Mouse (Mus musculus) forebrain, postnatal 0 days (tissue): ENCODE results near the gene Sarnp. TPM values are rescaled to one million over a fixed set of nuclear protein-coding genes. Genes with fewer than 3 reads are reported as not detected.

Source experiments
- ATAC-seq: fragments of 200-750 bp; cut with Nextera tagmentation; 2 replicates; pipeline ENCODE4 v1.8.0; 2017; ENCODE audit warnings: mild to moderate bottlenecking, moderate library complexity
- DNase-seq: peaks from one replicate; pipeline ENCODE4 v3.0.0-alpha.2; 2015
- H3K27ac ChIP-seq: fragments of 300-500 bp; sonication (generic); 2 replicates; pipeline ENCODE4 v1.5.1; 2014; ENCODE audit warnings: low read depth, mild to moderate bottlenecking, antibody characterized with exemption, low read length, moderate library complexity, mixed read lengths
- H3K27me3 ChIP-seq: fragments of 300-500 bp; sonication (generic); 2 replicates; pipeline ENCODE4 v1.6.1; 2014; ENCODE audit warnings: mild to moderate bottlenecking, low read length, mixed read lengths; ENCODE audit not compliant: insufficient read depth
- H3K36me3 ChIP-seq: fragments of 300-500 bp; sonication (generic); 2 replicates; pipeline ENCODE4 v1.6.1; 2014; ENCODE audit warnings: mild to moderate bottlenecking, moderate library complexity; ENCODE audit not compliant: insufficient read depth
- H3K4me1 ChIP-seq: fragments of 300-500 bp; sonication (generic); 2 replicates; pipeline ENCODE4 v1.6.1; 2014; ENCODE audit warnings: antibody characterized with exemption; ENCODE audit not compliant: insufficient read depth
- H3K4me2 ChIP-seq: fragments of 300-500 bp; sonication (generic); 2 replicates; pipeline ENCODE4 v1.6.1; 2014; ENCODE audit warnings: low read depth, mild to moderate bottlenecking, moderate library complexity
- H3K4me3 ChIP-seq: fragments of 300-500 bp; sonication (generic); 2 replicates; pipeline ENCODE4 v1.5.1; 2014; ENCODE audit warnings: low read depth, low read length, mixed read lengths
- H3K9ac ChIP-seq: fragments of 300-500 bp; sonication (generic); 2 replicates; pipeline ENCODE4 v1.6.1; 2014; ENCODE audit warnings: mild to moderate bottlenecking
- H3K9me3 ChIP-seq: fragments of 300-500 bp; sonication (generic); 2 replicates; pipeline ENCODE4 v1.6.1; 2016; ENCODE audit warnings: low read length
- CTCF ChIP-seq: sonication (generic); IDR thresholded peaks from 2 replicates; pipeline ENCODE4 v1.5.1; 2016; ENCODE audit warnings: antibody characterized with exemption, control low read depth, low read depth
- WGBS: fragments of 180-500 bp; shearing (Covaris S2); extraction: QIAGEN DNeasy Blood & Tissue Kit; methylation state at CpG from one replicate; pipeline ENCODE4 v1.1.7; 2014; 5-methylcytosine and 5-hydroxymethylcytosine counted together
- polyA plus RNA-seq: library from polyadenylated mRNA; unstranded; fragments of >200 nt; fragmentation: Nextera tagmentation; extraction: Ambion mirVana; gene quantifications from 2 replicates; pipeline ENCODE4 v1.2.1, GENCODE M21; 2015
- total RNA-seq: library from RNA; depleted of rRNA; stranded (reverse); fragments of >200 nt; gene quantifications from 2 replicates; pipeline ENCODE4 v1.2.3, GENCODE M21; 2014

The Sarnp gene
- total and polyA plus RNA-seq, 2 experiments from 2014 or later, result 54.6 to 146 TPM

DNA sequence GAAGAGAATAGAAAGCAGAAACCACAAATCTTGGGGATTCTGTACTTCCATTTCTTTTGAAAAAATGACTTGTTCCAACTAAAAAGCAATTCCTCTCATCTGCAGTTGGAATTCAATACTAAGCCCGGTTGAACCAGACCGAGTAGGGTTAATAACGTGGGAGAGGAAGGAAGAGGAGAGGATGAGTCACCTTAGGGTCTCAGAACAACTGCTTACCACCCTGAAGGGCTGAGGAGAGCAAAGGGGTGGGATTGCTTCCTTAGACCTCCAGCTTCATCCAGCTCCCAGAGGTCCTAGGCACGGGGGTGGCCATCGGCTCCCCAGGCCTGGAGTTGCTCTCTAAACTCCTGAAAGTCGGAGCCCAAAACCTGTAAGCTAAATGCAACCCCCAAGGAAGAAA, 13.8 kb upstream of the Sarnp start:
- 5% methylated on average over 6 of the region's 6 CpGs for WGBS
- Histone ChIP-seq H3K9ac (peak overlapping the region; percentile 92), H3K27ac (peak overlapping the region; percentile 98), H3K4me2 (peak overlapping the region; percentile 81), H3K4me3 (peak overlapping the region; percentile 89), H3K4me1 (peaks cover 16% of the 10 kb centered on the region), H3K27me3 (no peaks in the 10 kb centered on the region), H3K9me3 (no peaks in the 10 kb centered on the region), H3K36me3 (peaks cover 7% of the 10 kb centered on the region; the same call in 1 of the 2 replicates)
- peak; percentile 11 for DNase-seq
- TF ChIP-seq CTCF, result no peak
- no peak for ATAC-seq

GRCm38 (mm10) chr10:128803771-128804270, 13.3 kb upstream of the Sarnp start, which contains the start of gene Dnajc14:
TSS of gene Dnajc14 (plus strand) at chr10:128804062.
- peak; percentile 40 for ATAC-seq
- Histone ChIP-seq H3K9me3 (no peaks in the 10 kb centered on the region), H3K27ac (peak within 1 kb of the TSS; percentile 98), H3K4me3 (peak within 1 kb of the TSS; percentile 89), H3K9ac (peak within 1 kb of the TSS; percentile 92), H3K36me3 (peaks cover 7% of the 10 kb centered on the region; the same call in 1 of the 2 replicates), H3K4me1 (peaks cover 20% of the 10 kb centered on the region), H3K27me3 (no peaks in the 10 kb centered on the region), H3K4me2 (peak within 1 kb of the TSS; percentile 81)
- 0% methylated on average over 14 of the region's 14 CpGs for WGBS
- peak; percentile 82 for DNase-seq
- no peak; the same call in 1 of the 2 replicates for TF ChIP-seq CTCF

DNA sequence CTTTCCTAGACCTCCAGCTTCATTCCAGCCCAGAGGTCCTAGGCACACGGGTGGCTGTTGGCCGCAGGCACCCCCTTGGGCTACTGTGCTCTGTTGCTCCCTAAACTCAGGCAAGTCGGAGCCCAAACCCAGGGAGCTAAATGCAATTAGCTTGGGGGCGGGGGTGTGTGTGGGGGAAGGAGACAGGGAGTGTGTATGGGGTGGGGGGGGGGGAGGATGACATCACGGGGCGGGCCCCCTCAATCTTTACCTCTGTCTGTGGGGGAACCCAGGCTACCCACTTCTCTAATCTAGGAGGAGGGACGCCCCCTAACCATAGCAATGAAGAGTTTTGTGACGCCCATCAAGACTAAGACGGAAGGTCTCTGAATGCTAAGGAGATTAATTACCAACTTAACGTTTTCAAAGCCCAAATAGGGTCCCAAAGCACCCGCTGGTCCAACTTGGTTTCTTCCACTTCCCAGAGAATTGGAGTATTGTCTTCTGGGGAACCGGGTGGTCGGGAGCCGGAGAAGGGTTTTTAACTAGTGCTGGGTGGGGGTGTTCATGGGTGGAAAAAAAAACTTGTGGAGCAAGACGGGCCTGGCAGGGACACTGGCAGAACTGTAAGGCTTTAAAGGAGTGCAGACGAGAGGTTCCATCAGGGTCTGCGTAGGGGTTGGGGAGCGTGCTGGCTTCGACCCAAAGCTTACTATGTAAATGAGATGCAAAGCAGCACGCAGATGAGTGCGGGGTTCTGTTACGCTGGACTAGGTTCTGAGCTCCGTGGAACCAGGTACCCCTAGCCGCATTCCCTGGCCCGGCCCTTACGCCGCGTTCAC, 12.7 kb upstream of the Sarnp start, which contains the start of gene Tmem198b:
Tmem198b (minus strand) TSS at position 100 of the 821 bp plus-strand sequence.
- H3K36me3 ChIP-seq, result peaks cover 9% of the 10 kb centered on the region; the same call in 1 of the 2 replicates
- H3K4me3 ChIP-seq, result peak within 1 kb of the TSS; percentile 89
- 1% methylated on average over 28 of the region's 28 CpGs for WGBS
- no peaks in the 10 kb centered on the region for H3K9me3 ChIP-seq
- H3K27ac ChIP-seq, result peak within 1 kb of the TSS; percentile 98
- no peak for TF ChIP-seq CTCF
- DNase-seq (peak; percentile 93), ATAC-seq (peak; percentile 75)
- peak within 1 kb of the TSS; percentile 81 for H3K4me2 ChIP-seq
- H3K9ac ChIP-seq, result peak within 1 kb of the TSS; percentile 92
- peaks cover 27% of the 10 kb centered on the region for H3K4me1 ChIP-seq
- no peaks in the 10 kb centered on the region for H3K27me3 ChIP-seq

DNA sequence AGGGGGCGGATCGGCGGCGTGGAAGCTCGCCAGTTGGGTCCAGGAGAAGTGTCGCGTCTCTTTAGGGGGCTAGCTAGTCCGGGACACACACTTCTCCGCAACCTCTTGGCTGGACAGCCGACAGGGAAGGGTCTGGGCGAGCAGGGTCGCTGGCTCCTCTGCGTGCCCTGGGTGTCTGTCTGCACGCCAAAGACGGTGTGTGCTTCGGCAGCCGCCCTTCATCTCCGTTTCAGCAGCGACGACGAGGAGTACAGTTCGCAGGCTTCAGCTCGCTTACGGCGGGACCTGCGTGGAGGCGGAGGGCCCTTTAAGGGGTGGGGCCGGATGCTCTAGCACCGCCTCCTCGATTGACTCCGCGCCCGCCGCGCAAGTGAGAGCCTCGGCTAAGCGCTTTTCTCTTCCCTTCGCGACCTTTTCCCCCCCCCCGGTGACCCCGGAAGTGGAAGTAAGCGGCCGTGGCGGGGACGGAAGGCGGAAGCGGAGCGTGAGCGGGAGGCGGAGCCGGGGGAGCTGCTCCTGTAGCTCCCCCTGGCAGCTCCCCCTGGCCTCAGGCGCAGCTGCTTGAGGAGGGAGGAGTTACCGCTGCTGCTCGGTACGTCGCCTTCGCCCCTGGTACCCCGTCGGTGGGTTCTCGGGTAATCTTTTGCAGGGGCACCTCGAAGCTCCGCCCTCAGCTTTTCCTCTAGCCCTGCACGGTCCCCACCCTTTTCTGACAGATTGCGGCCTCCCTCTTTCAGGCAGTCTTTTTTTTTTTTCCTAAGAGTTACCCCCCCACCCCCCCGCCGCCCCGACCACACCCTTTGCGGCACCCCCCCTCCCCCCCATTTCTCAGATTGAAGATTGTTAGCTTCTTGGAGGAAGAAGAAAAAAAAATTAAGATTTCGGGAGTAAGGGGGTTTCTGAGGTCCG, 11.8 kb upstream of the Sarnp start:
- Histone ChIP-seq H3K27ac (peak overlapping the region; percentile 98), H3K4me1 (peaks cover 30% of the 10 kb centered on the region), H3K9ac (peak overlapping the region; percentile 92), H3K36me3 (peaks cover 9% of the 10 kb centered on the region; the same call in 1 of the 2 replicates), H3K4me3 (peak overlapping the region; percentile 89), H3K9me3 (no peaks in the 10 kb centered on the region), H3K27me3 (no peaks in the 10 kb centered on the region), H3K4me2 (peak overlapping the region; percentile 81)
- WGBS, result 2% methylated on average over 69 of the region's 70 CpGs
- DNase-seq, result peak; percentile 98
- peak; percentile 43 for TF ChIP-seq CTCF
- ATAC-seq, result peak; percentile 93

DNA sequence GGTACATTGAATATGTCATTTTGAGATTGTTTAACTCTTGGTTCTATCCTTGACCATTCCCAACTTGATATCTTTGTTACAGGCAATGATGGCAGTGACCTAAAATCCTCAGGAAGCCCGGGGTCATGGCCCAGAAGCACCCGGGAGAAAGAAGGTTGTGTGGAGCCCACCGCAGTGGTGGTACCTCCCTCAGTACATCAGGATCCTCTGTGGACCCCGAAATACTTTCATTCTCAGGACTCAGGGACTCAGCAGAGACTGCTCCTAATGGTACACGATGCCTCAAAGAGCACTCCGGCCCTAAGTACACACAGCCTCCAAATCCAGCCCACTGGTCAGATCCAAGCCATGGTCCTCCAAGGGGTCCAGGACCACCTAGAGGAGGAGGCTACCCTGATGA, 11.0 kb upstream of the Sarnp start:
- Histone ChIP-seq H3K4me3 (peak overlapping the region; percentile 89), H3K9me3 (no peaks in the 10 kb centered on the region), H3K9ac (peak overlapping the region; percentile 92), H3K4me1 (peaks cover 30% of the 10 kb centered on the region), H3K4me2 (peak overlapping the region; percentile 81), H3K27me3 (no peaks in the 10 kb centered on the region), H3K27ac (peak overlapping the region; percentile 98; the same call in 1 of the 2 replicates), H3K36me3 (peaks cover 6% of the 10 kb centered on the region; the same call in 1 of the 2 replicates)
- 65% methylated on average over 6 of the region's 6 CpGs for whole genome bisulfite sequencing
- ATAC-seq, result no peak
- DNase-seq, result no peak
- no peak for TF ChIP-seq CTCF

GRCm38 (mm10) chr10:128807018-128807417, 10.1 kb upstream of the Sarnp start:
- Histone ChIP-seq H3K4me2 (peak overlapping the region; percentile 81), H3K9me3 (no peaks in the 10 kb centered on the region), H3K27ac (no peak overlapping the region), H3K9ac (no peak overlapping the region), H3K27me3 (no peaks in the 10 kb centered on the region), H3K36me3 (0 out of 2 replicates have a peak, but pooled peaks cover 3% of the 10 kb centered on the region), H3K4me1 (peaks cover 30% of the 10 kb centered on the region), H3K4me3 (0 out of 2 replicates have a peak overlapping the region, but pooled peaks have one; percentile 0)
- ATAC-seq, result no peak
- WGBS, result 95% methylated on average over 8 of the region's 8 CpGs
- no peak for DNase-seq
- TF ChIP-seq CTCF, result no peak
